Mouse (Mus musculus) heart, postnatal 14 days (tissue): ENCODE measurements at regions not wholly inside any gene's neighbourhood (a gene's known extent, or its start where the extent isn't known, plus 50 kb on each side); places are given as distances from the start of the nearest gene placed in this dataset.

Experiments
- DNase-seq, 2 experiments: peaks; one replicate each; pipeline ENCODE4 v3.0.0; 2021 to 2022
- intact Hi-C: fragments of 180-260 bp; cut with DNase I; formaldehyde crosslinking; loops from one replicate; pipeline ENCODE4 v1.15.1; 2025

- intact Hi-C loops, result no loop called here
- no peak for DNase-seq
Observed at GRCm38 (mm10) chr6:51697754-51698153, 174.1 kb downstream of the Snx10 start.

- no peak for DNase-seq
- intact Hi-C loops, result no loop called here
Observed at GRCm38 (mm10) chr6:51698244-51698643, 174.5 kb downstream of the Snx10 start.

- DNase-seq, result no peak
- intact Hi-C loops, result no loop called here
Observed at GRCm38 (mm10) chr6:51701253-51702020, 177.7 kb downstream of the Snx10 start.

GRCm38 (mm10) chr6:51702456-51703171 lies 178.9 kb downstream of the Snx10 start:
- intact Hi-C loops, result no loop called here
- peak in 1 of 2 experiments; percentile 37 for DNase-seq

- intact Hi-C loops, result no loop called here
- no peak for DNase-seq
Observed at GRCm38 (mm10) chr6:51708011-51708410, 184.3 kb downstream of the Snx10 start.

- intact Hi-C loops, result no loop called here
- no peak for DNase-seq
Observed at GRCm38 (mm10) chr6:51708668-51709339, 185.1 kb downstream of the Snx10 start.

- intact Hi-C loops, result no loop called here
- DNase-seq, result no peak
Observed at GRCm38 (mm10) chr6:51709340-51710067, 185.8 kb downstream of the Snx10 start.

GRCm38 (mm10) chr6:51710153-51710552 lies 186.5 kb downstream of the Snx10 start:
- DNase-seq, result no peak
- intact Hi-C loops, result no loop called here

GRCm38 (mm10) chr6:51710926-51711615 lies 187.4 kb downstream of the Snx10 start:
- peak; percentile 5 to 26 for DNase-seq
- intact Hi-C loops, result no loop called here

- DNase-seq, result no peak
- intact Hi-C loops, result no loop called here
Observed at GRCm38 (mm10) chr6:51711616-51711970, 187.9 kb downstream of the Snx10 start.

- no peak for DNase-seq
Observed at GRCm38 (mm10) chr6:51715158-51715840, 191.6 kb downstream of the Snx10 start.

GRCm38 (mm10) chr6:51717386-51717785 lies 193.7 kb downstream of the Snx10 start:
- intact Hi-C loops, result no loop called here
- DNase-seq, result no peak

More at GRCm38 (mm10) chr6:51715158-51715840, 191.6 kb downstream of the Snx10 start:
- intact Hi-C loops, result no loop called here

GRCm38 (mm10) chr6:51720705-51721104 lies 197.0 kb downstream of the Snx10 start:
- DNase-seq, result no peak
- intact Hi-C loops, result loop anchor here (5.0 kb wide), 1 partner anchor 108 kb away; no protein-coding TSS in a partner anchor

- DNase-seq, result no peak
- intact Hi-C loops, result loop anchor here (5.0 kb wide), 1 partner anchor 111 kb away; no protein-coding TSS in a partner anchor
Observed at GRCm38 (mm10) chr6:51723053-51723452, 199.4 kb downstream of the Snx10 start.

GRCm38 (mm10) chr6:51727191-51727590 lies 203.5 kb downstream of the Snx10 start:
- no peak for DNase-seq
- intact Hi-C loops, result no loop called here

GRCm38 (mm10) chr6:51728816-51729562 lies 205.3 kb downstream of the Snx10 start:
- intact Hi-C loops, result no loop called here
- DNase-seq, result no peak

- intact Hi-C loops, result no loop called here
- DNase-seq, result no peak
Observed at GRCm38 (mm10) chr6:51730564-51731351, 207.1 kb downstream of the Snx10 start.
